Mouse (Mus musculus) midbrain, embryonic 11.5 days (tissue): ENCODE measurements around the gene Ptprm. TPM values are rescaled to one million over a fixed set of nuclear protein-coding genes. Genes with fewer than 3 reads are reported as not detected.

Experiments
- ATAC-seq: fragments of 200-750 bp; cut with Nextera tagmentation; 2 replicates; pipeline ENCODE4 v1.8.0; 2017; ENCODE audit warnings: moderate TSS enrichment, moderate library complexity; ENCODE audit not compliant: low FRiP score
- DNase-seq: peaks from one replicate; pipeline ENCODE4 v3.0.0; 2015; ENCODE audit warnings: low spot score; ENCODE audit errors: missing footprints
- H3K27ac ChIP-seq: fragments of 300-500 bp; sonication (generic); 2 replicates; pipeline ENCODE4 v1.5.1; 2014; ENCODE audit warnings: low read depth, low read length
- H3K27me3 ChIP-seq: fragments of 300-500 bp; sonication (generic); 2 replicates; pipeline ENCODE4 v1.6.1; 2014; ENCODE audit warnings: mild to moderate bottlenecking, low read length, moderate library complexity, mixed read lengths; ENCODE audit not compliant: control insufficient read depth, insufficient read depth
- H3K36me3 ChIP-seq: fragments of 300-500 bp; sonication (generic); 2 replicates; pipeline ENCODE4 v1.6.1; 2014; ENCODE audit warnings: mild to moderate bottlenecking, low read length, moderate library complexity, mixed read lengths; ENCODE audit not compliant: control insufficient read depth, insufficient read depth
- H3K4me1 ChIP-seq: fragments of 300-500 bp; sonication (generic); 2 replicates; pipeline ENCODE4 v1.6.1; 2014; ENCODE audit warnings: low read length; ENCODE audit not compliant: control insufficient read depth, insufficient read depth
- H3K4me2 ChIP-seq: fragments of 300-500 bp; sonication (generic); 2 replicates; pipeline ENCODE4 v1.6.1; 2014; ENCODE audit warnings: mild to moderate bottlenecking, moderate library complexity
- H3K4me3 ChIP-seq: fragments of 300-500 bp; sonication (generic); 2 replicates; pipeline ENCODE4 v1.5.1; 2014; ENCODE audit warnings: low read depth, low read length
- H3K9ac ChIP-seq: fragments of 300-500 bp; sonication (generic); 2 replicates; pipeline ENCODE4 v1.6.1; 2014; ENCODE audit warnings: low read length
- H3K9me3 ChIP-seq: fragments of 300-500 bp; sonication (generic); 2 replicates; pipeline ENCODE4 v1.6.1; 2016; ENCODE audit warnings: low read length; ENCODE audit not compliant: control insufficient read depth
- WGBS: fragments of 180-500 bp; shearing (Covaris S2); extraction: QIAGEN DNeasy Blood & Tissue Kit; methylation state at CpG from one replicate; pipeline ENCODE4 v1.1.7; 2014; 5-methylcytosine and 5-hydroxymethylcytosine counted together
- polyA plus RNA-seq: library from polyadenylated mRNA; unstranded; fragments of >200 nt; fragmentation: Nextera tagmentation; extraction: Ambion mirVana; gene quantifications from 2 replicates; pipeline ENCODE4 v1.2.1, GENCODE M21; 2014

Gene Ptprm
- polyA plus RNA-seq, 1 experiment from 2014 or later, result 8.9 TPM

GRCm38 (mm10) chr17:66710568-66710967, 643.7 kb downstream of the Ptprm start:
- Histone ChIP-seq H3K4me2 (no peak overlapping the region), H3K27ac (no peak overlapping the region), H3K27me3 (no peaks in the 10 kb centered on the region), H3K4me3 (no peak overlapping the region), H3K36me3 (no peaks in the 10 kb centered on the region), H3K9ac (no peak overlapping the region), H3K4me1 (peaks cover 5% of the 10 kb centered on the region), H3K9me3 (no peaks in the 10 kb centered on the region)
- DNase-seq, result no peak
- 59% methylated on average over 4 of the region's 4 CpGs for WGBS
- ATAC-seq, result no peak

DNA sequence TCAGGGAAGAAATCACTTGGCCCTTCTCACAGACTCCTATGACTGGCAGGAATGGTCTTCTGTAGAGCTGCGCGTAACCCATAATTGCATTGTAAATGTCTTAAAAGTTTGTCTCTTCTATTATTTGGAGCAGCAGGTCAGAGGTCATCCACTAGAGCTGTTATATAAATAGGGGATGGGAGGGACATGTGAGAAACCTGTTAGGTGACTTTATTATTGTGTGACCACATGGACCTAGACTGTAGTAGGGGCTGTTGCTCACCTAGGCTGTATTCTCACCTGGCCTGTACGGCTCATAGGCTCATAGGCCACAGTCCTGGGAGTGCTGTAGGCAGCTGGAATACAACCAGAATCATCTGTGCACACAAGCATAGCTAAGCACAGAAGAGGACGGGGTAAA, 645.5 kb downstream of the Ptprm start:
- no peaks in the 10 kb centered on the region for H3K27me3 ChIP-seq
- no peak overlapping the region for H3K4me3 ChIP-seq
- peak; percentile 12 for DNase-seq
- no peaks in the 10 kb centered on the region for H3K36me3 ChIP-seq
- no peaks in the 10 kb centered on the region for H3K9me3 ChIP-seq
- no peak for ATAC-seq
- H3K9ac ChIP-seq, result no peak overlapping the region
- H3K27ac ChIP-seq, result no peak overlapping the region
- H3K4me1 ChIP-seq, result peaks cover 5% of the 10 kb centered on the region
- no peak overlapping the region for H3K4me2 ChIP-seq
- 95% methylated on average over 4 of the region's 4 CpGs for WGBS

DNA sequence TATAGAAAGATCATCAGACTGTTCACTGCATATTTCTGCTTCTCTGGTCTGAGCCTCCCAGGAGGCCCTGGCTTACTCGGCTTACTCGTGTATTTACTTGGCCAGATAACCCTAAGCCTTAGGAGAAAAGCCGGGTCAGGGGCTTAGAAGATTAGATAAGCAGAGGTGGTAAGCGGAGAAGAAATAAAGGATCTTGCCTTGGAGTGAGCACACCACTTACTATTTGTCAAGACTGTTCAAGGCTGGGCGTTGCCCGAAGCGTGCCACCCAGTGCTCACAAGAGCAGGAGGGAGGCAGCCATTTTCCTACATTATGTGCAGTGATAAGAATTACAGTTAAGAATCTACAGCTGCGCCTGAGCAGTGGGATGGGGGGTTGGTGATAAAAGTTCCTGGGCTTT, 646.6 kb downstream of the Ptprm start:
- Histone ChIP-seq H3K4me1 (peaks cover 5% of the 10 kb centered on the region), H3K9ac (no peak overlapping the region), H3K27me3 (no peaks in the 10 kb centered on the region), H3K9me3 (no peaks in the 10 kb centered on the region), H3K36me3 (no peaks in the 10 kb centered on the region), H3K4me2 (no peak overlapping the region), H3K4me3 (no peak overlapping the region), H3K27ac (no peak overlapping the region)
- ATAC-seq (no peak; the same call in 1 of the 2 replicates), DNase-seq (peak; percentile 86)
- WGBS, result 42% methylated on average over 8 of the region's 8 CpGs

GRCm38 (mm10) chr17:66701358-66702184, 652.7 kb downstream of the Ptprm start:
- H3K4me2 ChIP-seq, result no peak overlapping the region
- WGBS, result 86% methylated on average over 11 of the region's 11 CpGs
- H3K27me3 ChIP-seq, result no peaks in the 10 kb centered on the region
- no peaks in the 10 kb centered on the region for H3K4me1 ChIP-seq
- H3K36me3 ChIP-seq, result no peaks in the 10 kb centered on the region
- ATAC-seq (no peak), DNase-seq (peak; percentile 49)
- H3K9me3 ChIP-seq, result no peaks in the 10 kb centered on the region
- H3K9ac ChIP-seq, result no peak overlapping the region
- no peak overlapping the region for H3K4me3 ChIP-seq
- H3K27ac ChIP-seq, result no peak overlapping the region

DNA sequence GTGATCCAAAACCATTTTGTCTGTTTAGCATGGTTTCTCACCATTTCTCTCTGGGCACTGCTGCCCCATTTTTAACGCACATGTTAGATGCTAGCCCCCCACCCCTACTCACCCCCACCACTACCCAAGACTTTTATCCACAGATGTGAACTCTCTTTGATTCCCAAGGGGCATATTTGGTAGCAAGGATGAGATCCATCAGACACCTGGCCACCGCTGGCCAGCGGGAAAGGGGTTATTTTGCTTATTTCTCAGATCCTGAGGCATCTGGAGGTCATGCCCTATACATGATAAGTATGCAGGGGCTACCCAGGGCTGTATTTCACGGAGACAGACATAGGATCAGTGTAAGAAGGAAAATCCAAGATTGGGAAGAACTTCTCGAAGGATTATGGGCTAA, 654.4 kb downstream of the Ptprm start:
- WGBS, result 81% methylated on average over 5 of the region's 5 CpGs
- H3K27me3 ChIP-seq, result no peaks in the 10 kb centered on the region
- ATAC-seq, result no peak
- no peak overlapping the region for H3K4me3 ChIP-seq
- H3K4me2 ChIP-seq, result no peak overlapping the region
- DNase-seq, result peak; percentile 51
- H3K4me1 ChIP-seq, result no peaks in the 10 kb centered on the region
- H3K27ac ChIP-seq, result no peak overlapping the region
- H3K9me3 ChIP-seq, result no peaks in the 10 kb centered on the region
- no peaks in the 10 kb centered on the region for H3K36me3 ChIP-seq
- H3K9ac ChIP-seq, result no peak overlapping the region

DNA sequence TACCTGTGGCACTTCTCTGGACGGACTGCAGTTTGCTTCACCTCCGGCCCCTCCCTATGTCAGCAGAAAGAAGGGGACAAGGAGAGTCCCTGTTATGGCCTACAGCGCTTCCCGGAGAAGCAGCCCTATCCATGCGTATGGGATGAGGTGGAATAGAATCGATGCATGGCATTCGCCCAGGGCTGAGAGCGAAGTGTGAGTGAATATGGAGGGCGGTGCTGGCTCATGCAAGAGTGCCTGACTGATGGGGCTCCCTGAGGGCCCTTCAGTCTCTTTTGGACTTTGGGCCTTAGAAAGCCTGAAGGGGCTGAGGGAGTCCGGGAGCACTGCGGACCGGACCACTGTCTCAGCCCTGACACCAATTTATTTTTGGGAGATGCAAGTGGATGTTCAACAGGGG, 656.6 kb downstream of the Ptprm start:
- Histone ChIP-seq H3K27me3 (no peaks in the 10 kb centered on the region; the same call in 1 of the 2 replicates), H3K4me3 (no peak overlapping the region), H3K9ac (no peak overlapping the region), H3K9me3 (no peaks in the 10 kb centered on the region), H3K4me1 (peaks cover 11% of the 10 kb centered on the region), H3K27ac (no peak overlapping the region), H3K36me3 (no peaks in the 10 kb centered on the region), H3K4me2 (no peak overlapping the region)
- no peak for ATAC-seq
- DNase-seq, result peak; percentile 39
- WGBS, result 92% methylated on average over 12 of the region's 12 CpGs

DNA sequence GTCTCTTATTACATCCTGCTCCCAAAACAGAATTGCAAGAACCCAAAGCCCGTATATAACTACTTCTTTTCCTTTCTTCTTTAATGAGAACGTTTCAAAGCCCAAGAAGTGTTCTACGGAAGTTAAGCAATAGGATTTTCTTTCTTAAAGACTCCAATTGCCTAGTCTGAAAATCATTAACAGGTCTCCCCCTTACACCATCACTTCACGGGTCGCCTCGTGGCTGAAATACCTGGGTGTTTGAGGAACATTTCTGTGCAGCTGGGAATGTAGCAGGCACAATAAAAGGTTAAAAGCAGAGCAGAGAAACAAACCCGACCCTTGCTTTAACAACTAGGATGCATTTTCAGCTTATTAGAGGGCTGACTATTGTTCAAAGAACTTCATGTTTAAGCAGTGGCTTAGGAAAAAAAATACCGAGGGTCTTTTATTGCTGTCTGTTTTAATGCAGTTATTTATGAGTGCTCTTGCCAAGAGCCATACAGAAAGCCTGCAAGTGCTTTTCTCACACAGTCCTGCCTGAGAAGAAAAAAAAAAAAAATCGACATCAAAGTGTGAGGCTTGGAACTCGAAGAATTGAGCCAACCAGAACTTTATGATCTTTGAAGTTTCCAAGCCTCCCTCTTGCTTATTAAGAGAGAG, 657.6 kb downstream of the Ptprm start:
- Histone ChIP-seq H3K9me3 (no peaks in the 10 kb centered on the region), H3K9ac (no peak overlapping the region), H3K36me3 (no peaks in the 10 kb centered on the region), H3K4me1 (peaks cover 11% of the 10 kb centered on the region), H3K27me3 (no peaks in the 10 kb centered on the region; the same call in 1 of the 2 replicates), H3K27ac (no peak overlapping the region), H3K4me2 (no peak overlapping the region), H3K4me3 (no peak overlapping the region)
- 64% methylated on average over 10 of the region's 10 CpGs for WGBS
- ATAC-seq (no peak), DNase-seq (peak; percentile 79)

DNA sequence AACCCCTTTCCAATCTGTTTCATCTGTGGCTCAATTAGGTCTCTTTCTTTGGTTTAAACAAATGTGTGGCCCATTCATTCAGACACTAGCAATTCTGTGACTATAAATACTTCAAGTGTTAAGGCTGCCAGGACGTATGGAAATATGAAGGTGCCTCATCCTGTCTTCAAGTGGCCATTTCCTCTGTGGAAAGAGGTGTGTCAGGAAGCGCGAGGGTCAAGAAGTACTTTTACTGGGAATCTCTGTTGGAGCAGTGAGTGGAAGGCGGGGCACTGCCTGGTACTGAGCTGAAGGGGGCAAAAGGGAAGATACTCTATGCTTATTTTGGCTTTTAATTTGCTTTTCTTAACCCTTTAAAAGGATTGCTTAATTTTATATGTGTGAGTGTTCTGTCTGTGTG, 659.9 kb downstream of the Ptprm start:
- ATAC-seq, result peak; percentile 33; the same call in 1 of the 2 replicates
- DNase-seq, result no peak

DNA sequence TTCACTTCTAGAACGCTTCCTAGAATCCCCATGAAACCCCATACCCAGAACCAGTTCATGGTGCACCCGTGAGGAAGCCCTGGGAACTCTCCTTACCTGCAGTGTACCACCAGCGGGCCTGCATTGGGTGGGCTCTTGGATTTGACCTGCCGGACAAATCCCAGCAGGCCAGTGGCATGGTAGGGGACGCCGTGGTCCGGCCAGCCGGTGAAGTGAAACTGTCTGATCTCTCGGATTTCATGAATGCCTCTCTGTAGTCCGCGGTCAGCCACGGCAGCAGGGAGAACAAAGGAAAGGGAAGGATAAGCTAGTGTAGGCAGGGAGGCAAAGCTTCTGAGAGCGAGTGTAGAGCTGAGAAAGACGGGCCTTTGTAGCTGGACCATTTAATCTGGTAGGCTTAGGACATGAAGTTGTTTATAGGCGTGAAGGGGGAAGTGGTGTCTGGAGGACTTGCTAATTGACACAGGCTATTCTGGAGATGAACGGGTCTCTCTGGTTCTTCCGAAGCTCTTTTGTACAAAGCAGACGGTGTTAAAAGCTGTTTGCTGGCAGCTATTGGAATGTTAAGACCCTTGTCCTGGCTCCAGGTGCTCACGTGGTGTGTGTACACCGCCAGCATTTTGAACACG, 660.5 kb downstream of the Ptprm start:
- H3K36me3 ChIP-seq, result no peaks in the 10 kb centered on the region
- H3K27ac ChIP-seq, result peak overlapping the region; percentile 16; the same call in 1 of the 2 replicates
- no peaks in the 10 kb centered on the region for H3K9me3 ChIP-seq
- H3K4me2 ChIP-seq, result peak overlapping the region; percentile 24
- no peak overlapping the region for H3K4me3 ChIP-seq
- 21% methylated on average over 21 of the region's 21 CpGs for WGBS
- peak overlapping the region; percentile 36 for H3K9ac ChIP-seq
- peak; percentile 92 for DNase-seq
- H3K27me3 ChIP-seq, result no peaks in the 10 kb centered on the region; the same call in 1 of the 2 replicates
- ATAC-seq, result peak; percentile 88
- H3K4me1 ChIP-seq, result peaks cover 11% of the 10 kb centered on the region

More for the DNA sequence above, 659.9 kb downstream of the Ptprm start:
- Histone ChIP-seq H3K9ac (no peak overlapping the region; the same call in 1 of the 2 replicates), H3K36me3 (no peaks in the 10 kb centered on the region), H3K27me3 (no peaks in the 10 kb centered on the region; the same call in 1 of the 2 replicates), H3K9me3 (no peaks in the 10 kb centered on the region), H3K4me1 (peaks cover 11% of the 10 kb centered on the region), H3K4me3 (no peak overlapping the region), H3K4me2 (peak overlapping the region; percentile 24; the same call in 1 of the 2 replicates), H3K27ac (no peak overlapping the region)
- WGBS, result 77% methylated on average over 4 of the region's 4 CpGs
